Mouse (Mus musculus) kidney, postnatal 36 days (tissue): ENCODE measurements around the gene Plin4.

Experiments used
- DNase-seq, 2 experiments: peaks; one replicate each; pipeline ENCODE4 v3.0.0; 2021 to 2022; ENCODE audit warnings: mixed read lengths in 2 of 2

Plin4 gene

DNA sequence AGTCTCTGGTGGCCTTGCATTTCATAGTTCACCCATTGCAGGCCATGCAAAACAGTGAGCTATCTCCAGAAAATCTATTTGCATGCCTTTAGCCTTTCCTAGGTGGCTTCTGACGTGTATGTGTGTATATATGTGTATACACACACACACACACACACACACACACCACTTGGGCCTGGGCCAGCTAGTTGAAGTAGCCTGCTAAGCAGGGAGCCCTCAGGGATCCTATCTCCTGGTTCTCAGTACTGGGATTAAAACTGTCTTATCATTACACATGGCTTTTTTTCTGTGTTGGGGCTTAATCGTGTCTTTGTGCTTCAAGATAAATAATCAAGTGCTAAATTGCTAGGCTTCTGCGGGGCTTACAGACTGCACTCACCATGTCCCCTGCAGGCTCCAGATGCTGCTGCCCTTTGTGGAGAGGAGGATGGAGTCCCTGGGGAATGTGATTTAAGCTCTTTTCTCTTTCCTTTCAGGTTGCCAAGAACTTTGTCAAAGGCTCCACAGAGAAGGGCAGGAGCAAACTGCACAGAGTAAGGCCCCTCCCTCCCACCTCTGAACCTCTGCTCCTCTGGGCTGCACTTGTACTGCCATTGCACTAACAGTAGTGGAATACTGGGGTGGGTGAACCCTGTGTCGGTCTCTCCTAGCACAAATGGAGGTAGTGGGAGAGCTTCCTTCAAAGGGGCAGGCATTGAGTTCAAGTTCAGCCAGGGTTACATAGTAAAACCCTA is 53.5 kb downstream of the Plin4 start:
- DNase-seq, result no peak

DNA sequence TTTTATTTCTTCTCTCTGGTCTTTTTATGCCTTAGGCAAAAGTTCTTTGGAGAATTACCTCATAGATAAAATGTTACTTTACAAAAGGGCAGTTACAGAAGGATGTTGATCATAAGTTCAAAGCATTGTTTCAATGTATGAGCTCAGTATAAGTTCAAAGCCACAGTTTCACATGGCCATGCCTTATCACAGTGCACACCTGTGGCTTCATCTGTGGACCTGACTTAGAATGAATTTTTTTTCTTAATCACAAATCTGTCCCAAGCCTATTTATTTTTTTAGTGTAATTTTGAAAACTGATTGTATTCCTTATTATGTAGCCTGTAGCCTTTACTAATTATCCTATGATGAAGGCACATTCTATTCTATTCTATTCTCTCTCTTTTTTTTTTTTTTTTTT is 54.7 kb downstream of the Plin4 start:
- DNase-seq, result no peak

DNA sequence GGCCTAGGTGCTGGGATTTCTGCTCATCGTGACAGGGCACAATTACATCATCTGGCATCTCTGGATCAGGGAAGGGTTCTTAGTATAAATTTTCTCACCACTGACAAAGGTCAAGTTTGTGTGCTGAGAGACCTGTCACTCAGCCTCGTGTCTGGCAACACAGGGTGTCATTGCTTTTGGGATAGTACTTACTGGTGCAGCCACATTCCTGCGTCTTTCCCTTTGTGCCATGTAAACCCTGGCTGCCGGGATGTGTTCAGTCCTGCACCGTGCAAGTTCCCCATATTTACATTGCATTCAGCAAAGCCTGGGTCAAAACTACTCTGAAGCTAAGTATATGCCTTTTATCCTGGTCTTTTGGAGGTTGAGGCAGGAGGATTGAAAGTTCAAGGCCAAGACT is 58.2 kb downstream of the Plin4 start:
- no peak for DNase-seq
